Mouse (Mus musculus): ENCODE results near the gene Camk1.

- TF ChIP-seq MYC (IDR thresholded peaks at IDR 0.05; ENCODE audit: low read depth, low read length) (no peak), USF1 (IDR thresholded peaks at IDR 0.05; ENCODE audit: low read depth, low read length) (no peak), CTCF (conservative IDR thresholded peaks at IDR 0.05 in 1 of 2, IDR thresholded peaks at IDR 0.05 in 1 of 2; ENCODE audit: low read depth in 2 of 2, low read length in 2 of 2) (no peak), POLR2A (IDR thresholded peaks at IDR 0.05; ENCODE audit: low read depth, low read length) (no peak), MAX (IDR thresholded peaks at IDR 0.05; ENCODE audit: low read length) (no peak), TCF12 (IDR thresholded peaks at IDR 0.05; ENCODE audit: low read depth, low read length) (no peak), TBP (conservative IDR thresholded peaks at IDR 0.05; ENCODE audit: low read depth, low read length) (no peak), MAFK (IDR thresholded peaks at IDR 0.05; ENCODE audit: insufficient replicate concordance, low read length) (no peak), JUND (conservative IDR thresholded peaks at IDR 0.05; ENCODE audit: low read depth, low read length) (no peak), ZMIZ1 (IDR thresholded peaks at IDR 0.05; ENCODE audit: low read depth, low read length) (no peak), ZNF384 (IDR thresholded peaks at IDR 0.05; ENCODE audit: low read depth, low read length) (no peak), EP300 (IDR thresholded peaks at IDR 0.05; ENCODE audit: low read length) (no peak), ZKSCAN1 (IDR thresholded peaks at IDR 0.05; ENCODE audit: borderline replicate concordance, low read depth, low read length) (no peak)
These were observed 24.3 kb upstream of the Camk1 start for GRCm38 (mm10) chr6:113368124-113368523.
